Mouse (Mus musculus) hindbrain, embryonic 13.5 days (tissue): ENCODE measurements around the gene Vps18. TPM values are rescaled to one million over a fixed set of nuclear protein-coding genes. Genes with fewer than 3 reads are reported as not detected.

Experiments used
- ATAC-seq: fragments of 200-750 bp; cut with Nextera tagmentation; 2 replicates; pipeline ENCODE4 v1.8.0; 2017; ENCODE audit warnings: moderate TSS enrichment; ENCODE audit not compliant: low FRiP score
- H3K27ac ChIP-seq: fragments of 300-500 bp; sonication (generic); 2 replicates; pipeline ENCODE4 v1.5.1; 2015; ENCODE audit warnings: inconsistent platforms, mild to moderate bottlenecking, moderate library complexity
- H3K27me3 ChIP-seq: fragments of 300-500 bp; sonication (generic); 2 replicates; pipeline ENCODE4 v1.6.1; 2015; ENCODE audit warnings: mild to moderate bottlenecking, inconsistent platforms
- H3K36me3 ChIP-seq: fragments of 300-500 bp; sonication (generic); 2 replicates; pipeline ENCODE4 v1.6.1; 2015; ENCODE audit warnings: mild to moderate bottlenecking, inconsistent platforms
- H3K4me1 ChIP-seq: fragments of 300-500 bp; sonication (generic); replicated peaks from 2 replicates; pipeline ENCODE4 v1.6.1; 2015; ENCODE audit warnings: inconsistent platforms
- H3K4me2 ChIP-seq: fragments of 300-500 bp; sonication (generic); 2 replicates; pipeline ENCODE4 v1.6.1; 2015; ENCODE audit warnings: inconsistent platforms, mild to moderate bottlenecking, moderate library complexity
- H3K4me3 ChIP-seq: fragments of 300-500 bp; sonication (generic); 2 replicates; pipeline ENCODE4 v1.5.1; 2015; ENCODE audit warnings: mild to moderate bottlenecking, inconsistent platforms
- H3K9ac ChIP-seq: fragments of 300-500 bp; sonication (generic); 2 replicates; pipeline ENCODE4 v1.6.1; 2015; ENCODE audit warnings: mild to moderate bottlenecking, inconsistent platforms
- H3K9me3 ChIP-seq: fragments of 300-500 bp; sonication (generic); 2 replicates; pipeline ENCODE4 v1.6.1; 2016; ENCODE audit warnings: inconsistent platforms
- WGBS: fragments of 180-500 bp; shearing (Covaris S2); methylation state at CpG from one replicate; pipeline ENCODE4 v1.1.7; 2015; 5-methylcytosine and 5-hydroxymethylcytosine counted together
- polyA plus RNA-seq: library from polyadenylated mRNA; unstranded; fragments of >200 nt; fragmentation: Nextera tagmentation; extraction: Ambion mirVana; gene quantifications from 2 replicates; pipeline ENCODE4 v1.2.1, GENCODE M21; 2015

Gene Vps18
- polyA plus RNA-seq, 1 experiment from 2014 or later = 26.0 TPM

GRCm38 (mm10) chr2:119325568-119326143, 37.1 kb downstream of the Vps18 start, which contains the start of gene Dll4:
TSS of gene Dll4 (plus strand) at chr2:119325784.
- WGBS = under 1% methylated on average over 33 of the region's 33 CpGs
- no peak for ATAC-seq
- Histone ChIP-seq H3K36me3 (no peaks in the 10 kb centered on the region), H3K9ac (peak within 1 kb of the TSS; percentile 68), H3K4me1 (peaks cover 82% of the 10 kb centered on the region), H3K4me2 (peak within 1 kb of the TSS; percentile 83), H3K9me3 (no peaks in the 10 kb centered on the region), H3K4me3 (peak within 1 kb of the TSS; percentile 49), H3K27ac (peak within 1 kb of the TSS; percentile 23; the same call in 1 of the 2 replicates), H3K27me3 (peaks cover 100% of the 10 kb centered on the region)

GRCm38 (mm10) chr2:119326161-119327101, 37.9 kb downstream of the Vps18 start:
- peaks cover 100% of the 10 kb centered on the region for H3K27me3 ChIP-seq
- H3K9me3 ChIP-seq = no peaks in the 10 kb centered on the region
- no peaks in the 10 kb centered on the region for H3K36me3 ChIP-seq
- H3K4me3 ChIP-seq = peak overlapping the region; percentile 49
- peak overlapping the region; percentile 23; the same call in 1 of the 2 replicates for H3K27ac ChIP-seq
- no peak for ATAC-seq
- peak overlapping the region; percentile 68 for H3K9ac ChIP-seq
- peak overlapping the region; percentile 83 for H3K4me2 ChIP-seq
- WGBS = 1% methylated on average over 59 of the region's 61 CpGs
- H3K4me1 ChIP-seq = peaks cover 75% of the 10 kb centered on the region

- WGBS = under 1% methylated on average over 30 of the region's 30 CpGs
- peaks cover 68% of the 10 kb centered on the region for H3K4me1 ChIP-seq
- no peak for ATAC-seq
Measured at GRCm38 (mm10) chr2:119327102-119327480, 38.6 kb downstream of the Vps18 start.

GRCm38 (mm10) chr2:119327942-119328526, 39.5 kb downstream of the Vps18 start:
- no peak for ATAC-seq
- 19% methylated on average over 11 of the region's 11 CpGs for WGBS
- Histone ChIP-seq H3K27me3 (peaks cover 98% of the 10 kb centered on the region), H3K27ac (no peak overlapping the region), H3K36me3 (no peaks in the 10 kb centered on the region), H3K9ac (no peak overlapping the region; the same call in 1 of the 2 replicates), H3K4me2 (peak overlapping the region; percentile 83), H3K4me1 (peaks cover 59% of the 10 kb centered on the region), H3K9me3 (no peaks in the 10 kb centered on the region), H3K4me3 (peak overlapping the region; percentile 49)

More at GRCm38 (mm10) chr2:119327102-119327480, 38.6 kb downstream of the Vps18 start:
- peak overlapping the region; percentile 68 for H3K9ac ChIP-seq
- H3K27ac ChIP-seq = no peak overlapping the region
- H3K4me3 ChIP-seq = peak overlapping the region; percentile 49
- H3K9me3 ChIP-seq = no peaks in the 10 kb centered on the region
- H3K36me3 ChIP-seq = no peaks in the 10 kb centered on the region
- H3K27me3 ChIP-seq = peaks cover 100% of the 10 kb centered on the region
- peak overlapping the region; percentile 83 for H3K4me2 ChIP-seq

GRCm38 (mm10) chr2:119328546-119328945, 40.0 kb downstream of the Vps18 start:
- Histone ChIP-seq H3K9me3 (no peaks in the 10 kb centered on the region), H3K9ac (no peak overlapping the region), H3K4me1 (peaks cover 54% of the 10 kb centered on the region), H3K27me3 (peaks cover 93% of the 10 kb centered on the region), H3K4me3 (peak overlapping the region; percentile 49), H3K27ac (no peak overlapping the region), H3K4me2 (peak overlapping the region; percentile 83), H3K36me3 (no peaks in the 10 kb centered on the region)
- 34% methylated on average over 5 of the region's 5 CpGs for WGBS
- no peak for ATAC-seq

- WGBS = 49% methylated on average over 3 of the region's 3 CpGs
- ATAC-seq = no peak
- H3K27ac ChIP-seq = no peak overlapping the region
- peaks cover 92% of the 10 kb centered on the region for H3K27me3 ChIP-seq
- peak overlapping the region; percentile 19; the same call in 1 of the 2 replicates for H3K9ac ChIP-seq
- no peak overlapping the region for H3K4me3 ChIP-seq
- peaks cover 47% of the 10 kb centered on the region for H3K4me1 ChIP-seq
- H3K9me3 ChIP-seq = no peaks in the 10 kb centered on the region
- no peaks in the 10 kb centered on the region for H3K36me3 ChIP-seq
- peak overlapping the region; percentile 83 for H3K4me2 ChIP-seq
Measured at GRCm38 (mm10) chr2:119329123-119329817, 40.7 kb downstream of the Vps18 start.

GRCm38 (mm10) chr2:119330795-119331194, 42.3 kb downstream of the Vps18 start:
- no peak overlapping the region for H3K4me3 ChIP-seq
- 94% methylated on average over 8 of the region's 8 CpGs for WGBS

GRCm38 (mm10) chr2:119332177-119332661, 43.7 kb downstream of the Vps18 start:
- H3K4me3 ChIP-seq = no peak overlapping the region
- peaks cover 83% of the 10 kb centered on the region for H3K27me3 ChIP-seq
- no peaks in the 10 kb centered on the region for H3K9me3 ChIP-seq
- no peak for ATAC-seq
- H3K4me2 ChIP-seq = no peak overlapping the region
- peaks cover 19% of the 10 kb centered on the region for H3K4me1 ChIP-seq
- H3K27ac ChIP-seq = no peak overlapping the region
- no peak overlapping the region for H3K9ac ChIP-seq
- H3K36me3 ChIP-seq = no peaks in the 10 kb centered on the region
- WGBS = 74% methylated on average over 24 of the region's 24 CpGs

More at GRCm38 (mm10) chr2:119330795-119331194, 42.3 kb downstream of the Vps18 start:
- no peak overlapping the region for H3K27ac ChIP-seq
- no peaks in the 10 kb centered on the region for H3K9me3 ChIP-seq
- no peaks in the 10 kb centered on the region for H3K36me3 ChIP-seq
- H3K4me1 ChIP-seq = peaks cover 32% of the 10 kb centered on the region
- H3K9ac ChIP-seq = no peak overlapping the region
- ATAC-seq = no peak
- peaks cover 86% of the 10 kb centered on the region for H3K27me3 ChIP-seq
- no peak overlapping the region for H3K4me2 ChIP-seq

- H3K36me3 ChIP-seq = no peaks in the 10 kb centered on the region
- ATAC-seq = no peak
- 0 out of 2 replicates have a peak overlapping the region, but pooled peaks have one; percentile 2 for H3K9ac ChIP-seq
- WGBS = 86% methylated on average over 1 of the region's 1 CpGs
- peaks cover 64% of the 10 kb centered on the region for H3K27me3 ChIP-seq
- H3K27ac ChIP-seq = no peak overlapping the region
- no peaks in the 10 kb centered on the region for H3K9me3 ChIP-seq
- H3K4me1 ChIP-seq = peaks cover 14% of the 10 kb centered on the region
- no peak overlapping the region for H3K4me2 ChIP-seq
- no peak overlapping the region for H3K4me3 ChIP-seq
Measured at GRCm38 (mm10) chr2:119334135-119334534, 45.6 kb downstream of the Vps18 start.

GRCm38 (mm10) chr2:119334964-119335525, 46.5 kb downstream of the Vps18 start:
- Histone ChIP-seq H3K4me3 (no peak overlapping the region), H3K27me3 (peaks cover 55% of the 10 kb centered on the region), H3K36me3 (no peaks in the 10 kb centered on the region), H3K4me2 (no peak overlapping the region), H3K27ac (no peak overlapping the region), H3K9me3 (no peaks in the 10 kb centered on the region), H3K4me1 (peaks cover 10% of the 10 kb centered on the region), H3K9ac (no peak overlapping the region)
- no peak for ATAC-seq
- WGBS = 73% methylated on average over 7 of the region's 7 CpGs

GRCm38 (mm10) chr2:119335535-119335934, 47.0 kb downstream of the Vps18 start:
- Histone ChIP-seq H3K4me2 (no peak overlapping the region), H3K27me3 (peaks cover 50% of the 10 kb centered on the region), H3K4me3 (no peak overlapping the region), H3K9ac (no peak overlapping the region), H3K4me1 (peaks cover 10% of the 10 kb centered on the region), H3K27ac (no peak overlapping the region), H3K9me3 (no peaks in the 10 kb centered on the region), H3K36me3 (no peaks in the 10 kb centered on the region)
- ATAC-seq = no peak
- WGBS = 85% methylated on average over 1 of the region's 1 CpGs
